Mouse (Mus musculus): ENCODE measurements at regions not wholly inside any gene's neighbourhood (a gene's known extent, or its start where the extent isn't known, plus 50 kb on each side); places are given as distances from the start of the nearest gene placed in this dataset.

DNA sequence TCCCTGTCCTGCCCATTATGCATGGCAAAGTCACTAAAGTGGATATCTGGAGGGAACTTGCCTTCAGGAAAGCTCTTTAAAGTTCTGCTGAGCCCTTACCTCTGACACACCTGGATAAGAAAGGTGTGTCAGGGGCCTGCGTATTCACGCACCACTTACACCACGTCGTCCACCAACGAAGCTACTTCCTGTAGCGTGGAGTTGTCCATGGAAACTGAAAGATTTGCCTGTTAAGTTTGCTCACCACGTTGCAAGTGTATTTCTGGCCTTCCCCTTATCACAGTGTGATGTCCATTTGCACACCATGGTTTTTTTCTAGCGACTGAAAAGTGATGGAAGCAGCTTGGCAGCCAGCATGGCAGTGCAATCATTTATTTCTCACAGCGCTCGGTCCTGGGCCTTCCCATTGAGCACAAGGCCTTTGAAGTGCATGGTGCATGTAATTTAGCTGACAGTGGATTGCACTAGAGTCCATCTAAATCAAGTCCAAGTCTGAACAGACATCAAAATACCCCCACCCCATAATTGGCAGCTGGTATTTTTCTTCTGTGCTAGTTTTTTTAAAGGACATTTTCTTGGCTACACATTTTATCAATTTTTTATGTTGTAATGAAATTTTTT lies 210.3 kb downstream of the Nova1 start:
- no peak for TF ChIP-seq POLR2A (IDR thresholded peaks at IDR 0.05; ENCODE audit: control insufficient read depth, low read depth, low read length)
- Histone ChIP-seq H3K36me3 (ENCODE audit: control insufficient read depth, insufficient read depth, low read length) (no peaks in the 10 kb centered on the region), H3K4me1 (ENCODE audit: control insufficient read depth, insufficient read depth, low read length) (no peaks in the 10 kb centered on the region), H3K27ac (ENCODE audit: control insufficient read depth, insufficient read depth, low read depth, low read length) (no peak overlapping the region), H3K27me3 (ENCODE audit: control insufficient read depth, insufficient read depth, low read length) (no peaks in the 10 kb centered on the region), H3K4me3 (ENCODE audit: control insufficient read depth, low read depth, low read length) (no peak overlapping the region)

DNA sequence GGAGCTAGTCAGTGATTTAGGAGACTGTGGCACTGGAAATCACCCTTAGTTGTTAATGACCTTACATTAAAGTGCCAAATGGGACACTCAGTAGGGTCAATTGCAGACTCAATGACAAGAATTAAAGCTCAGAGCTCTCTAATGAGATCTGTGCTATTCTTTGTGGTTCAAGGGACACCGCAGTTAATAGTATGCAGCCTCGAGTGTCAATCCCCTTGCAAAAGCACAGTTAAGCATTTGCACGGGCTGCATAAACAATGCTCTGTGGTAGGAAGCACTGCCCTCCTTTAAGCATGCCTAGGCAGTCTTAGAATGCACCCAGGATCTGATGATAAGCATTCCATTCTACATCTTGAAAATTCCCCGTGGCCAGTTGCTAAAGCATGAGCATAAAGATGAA lies 221.5 kb downstream of the Nova1 start:
- no peak overlapping the region for H3K4me3 ChIP-seq (ENCODE audit: control insufficient read depth, low read depth, low read length)
- no peaks in the 10 kb centered on the region for H3K4me1 ChIP-seq (ENCODE audit: control insufficient read depth, insufficient read depth, low read length)
- no peaks in the 10 kb centered on the region for H3K36me3 ChIP-seq (ENCODE audit: control insufficient read depth, insufficient read depth, low read length)
- TF ChIP-seq CTCF (IDR thresholded peaks at IDR 0.05; ENCODE audit: control insufficient read depth, insufficient read depth, insufficient replicate concordance, low read depth, low read length) (no peak), POLR2A (IDR thresholded peaks at IDR 0.05; ENCODE audit: control insufficient read depth, low read depth, low read length) (no peak)
- H3K27me3 ChIP-seq (ENCODE audit: control insufficient read depth, insufficient read depth, low read length), result no peaks in the 10 kb centered on the region
- H3K27ac ChIP-seq (ENCODE audit: control insufficient read depth, insufficient read depth, low read depth, low read length), result no peak overlapping the region

GRCm38 (mm10) chr12:46568665-46569064 lies 250.1 kb downstream of the Nova1 start:
- H3K27me3 ChIP-seq (ENCODE audit: control insufficient read depth, insufficient read depth, low read length), result no peaks in the 10 kb centered on the region
- no peaks in the 10 kb centered on the region for H3K36me3 ChIP-seq (ENCODE audit: control insufficient read depth, insufficient read depth, low read length)
- no peak overlapping the region for H3K4me3 ChIP-seq (ENCODE audit: control insufficient read depth, low read depth, low read length)
- TF ChIP-seq CTCF (IDR thresholded peaks at IDR 0.05; ENCODE audit: control insufficient read depth, insufficient read depth, insufficient replicate concordance, low read depth, low read length) (no peak), POLR2A (IDR thresholded peaks at IDR 0.05; ENCODE audit: control insufficient read depth, low read depth, low read length) (no peak)
- H3K4me1 ChIP-seq (ENCODE audit: control insufficient read depth, insufficient read depth, low read length), result no peaks in the 10 kb centered on the region
- H3K27ac ChIP-seq (ENCODE audit: control insufficient read depth, insufficient read depth, low read depth, low read length), result no peak overlapping the region

GRCm38 (mm10) chr12:46566324-46566723 lies 252.4 kb downstream of the Nova1 start:
- no peak overlapping the region for H3K4me3 ChIP-seq (ENCODE audit: control insufficient read depth, low read depth, low read length)
- H3K36me3 ChIP-seq (ENCODE audit: control insufficient read depth, insufficient read depth, low read length), result no peaks in the 10 kb centered on the region
- no peak overlapping the region for H3K27ac ChIP-seq (ENCODE audit: control insufficient read depth, insufficient read depth, low read depth, low read length)
- TF ChIP-seq CTCF (IDR thresholded peaks at IDR 0.05; ENCODE audit: control insufficient read depth, insufficient read depth, insufficient replicate concordance, low read depth, low read length) (no peak), POLR2A (IDR thresholded peaks at IDR 0.05; ENCODE audit: control insufficient read depth, low read depth, low read length) (no peak)
- no peaks in the 10 kb centered on the region for H3K27me3 ChIP-seq (ENCODE audit: control insufficient read depth, insufficient read depth, low read length)
- no peaks in the 10 kb centered on the region for H3K4me1 ChIP-seq (ENCODE audit: control insufficient read depth, insufficient read depth, low read length)

DNA sequence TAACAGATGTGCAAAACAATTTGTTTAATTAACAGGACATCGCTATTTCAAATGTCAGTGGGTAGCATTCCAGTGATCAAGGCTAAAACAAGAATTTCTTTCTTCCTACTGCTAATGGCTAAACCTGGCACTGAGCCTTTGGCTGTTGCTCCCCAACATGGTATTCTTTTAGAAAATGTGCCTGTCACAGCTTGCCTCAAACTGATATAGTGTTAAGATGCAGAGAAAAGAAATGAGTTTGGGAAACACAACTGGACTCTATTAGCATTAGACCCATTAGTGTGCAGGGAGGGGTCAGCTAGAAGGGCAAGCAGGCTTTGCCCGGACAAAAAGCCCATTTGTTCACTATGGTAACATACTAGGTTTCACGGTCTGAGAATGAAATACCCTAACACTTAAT lies 297.8 kb downstream of the Nova1 start:
- TF ChIP-seq POLR2A (IDR thresholded peaks at IDR 0.05; ENCODE audit: control insufficient read depth, low read depth, low read length), result no peak
- TF ChIP-seq CTCF (IDR thresholded peaks at IDR 0.05; ENCODE audit: control insufficient read depth, insufficient read depth, insufficient replicate concordance, low read depth, low read length), result no peak
- no peak overlapping the region for H3K27ac ChIP-seq (ENCODE audit: control insufficient read depth, insufficient read depth, low read depth, low read length)

DNA sequence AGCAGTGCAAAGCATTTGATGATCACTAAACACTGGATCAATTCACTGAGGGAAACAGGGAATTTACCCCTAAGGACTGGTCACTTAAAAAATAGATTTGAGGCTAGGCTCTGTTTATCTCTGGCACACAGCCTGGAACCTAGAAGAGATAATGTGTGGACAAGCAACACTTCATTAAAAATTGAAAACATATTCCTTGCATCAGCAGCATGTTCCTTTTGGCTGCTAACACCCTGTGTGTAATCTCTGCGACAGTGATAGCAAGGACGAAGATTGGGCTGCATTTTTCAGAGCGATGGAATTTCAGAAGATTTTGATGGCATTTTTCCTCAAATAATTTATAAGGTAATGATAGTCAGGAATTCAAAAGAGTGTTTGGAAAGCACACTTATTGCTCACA lies 310.9 kb downstream of the Nova1 start:
- no peaks in the 10 kb centered on the region for H3K27me3 ChIP-seq (ENCODE audit: control insufficient read depth, insufficient read depth, low read length)
- H3K4me3 ChIP-seq (ENCODE audit: control insufficient read depth, low read depth, low read length), result no peak overlapping the region
- no peaks in the 10 kb centered on the region for H3K36me3 ChIP-seq (ENCODE audit: control insufficient read depth, insufficient read depth, low read length)
- H3K27ac ChIP-seq (ENCODE audit: control insufficient read depth, insufficient read depth, low read depth, low read length), result no peak overlapping the region
- no peaks in the 10 kb centered on the region for H3K4me1 ChIP-seq (ENCODE audit: control insufficient read depth, insufficient read depth, low read length)
- TF ChIP-seq POLR2A (IDR thresholded peaks at IDR 0.05; ENCODE audit: control insufficient read depth, low read depth, low read length) (no peak), CTCF (IDR thresholded peaks at IDR 0.05; ENCODE audit: control insufficient read depth, insufficient read depth, insufficient replicate concordance, low read depth, low read length) (no peak)

More for the DNA sequence above, 297.8 kb downstream of the Nova1 start:
- Histone ChIP-seq H3K36me3 (ENCODE audit: control insufficient read depth, insufficient read depth, low read length) (no peaks in the 10 kb centered on the region), H3K27me3 (ENCODE audit: control insufficient read depth, insufficient read depth, low read length) (no peaks in the 10 kb centered on the region), H3K4me3 (ENCODE audit: control insufficient read depth, low read depth, low read length) (no peak overlapping the region), H3K4me1 (ENCODE audit: control insufficient read depth, insufficient read depth, low read length) (no peaks in the 10 kb centered on the region)

DNA sequence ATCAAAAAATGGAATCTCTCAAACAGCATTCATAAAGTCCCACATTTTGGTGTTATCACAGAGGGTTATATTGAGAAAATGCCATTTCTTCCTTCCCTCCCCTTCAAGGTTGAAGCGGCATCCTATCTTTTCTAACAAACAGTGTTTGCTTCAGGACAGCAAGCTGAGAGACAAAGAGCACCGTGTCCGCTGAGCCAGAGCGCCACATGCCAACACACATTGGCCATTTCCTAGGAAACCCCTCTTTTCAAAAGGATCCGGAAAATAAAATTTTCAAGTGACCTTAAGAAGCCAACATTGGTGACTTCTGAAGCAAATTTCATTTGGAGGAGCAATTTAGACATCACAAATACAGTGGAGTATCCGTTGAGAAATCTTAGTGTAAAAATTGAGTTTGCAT lies 326.3 kb downstream of the Nova1 start:
- TF ChIP-seq CTCF (IDR thresholded peaks at IDR 0.05; ENCODE audit: control insufficient read depth, insufficient read depth, insufficient replicate concordance, low read depth, low read length) (no peak), POLR2A (IDR thresholded peaks at IDR 0.05; ENCODE audit: control insufficient read depth, low read depth, low read length) (no peak)
- no peaks in the 10 kb centered on the region for H3K4me1 ChIP-seq (ENCODE audit: control insufficient read depth, insufficient read depth, low read length)
- no peaks in the 10 kb centered on the region for H3K27me3 ChIP-seq (ENCODE audit: control insufficient read depth, insufficient read depth, low read length)
- H3K4me3 ChIP-seq (ENCODE audit: control insufficient read depth, low read depth, low read length), result no peak overlapping the region
- no peaks in the 10 kb centered on the region for H3K36me3 ChIP-seq (ENCODE audit: control insufficient read depth, insufficient read depth, low read length)
- no peak overlapping the region for H3K27ac ChIP-seq (ENCODE audit: control insufficient read depth, insufficient read depth, low read depth, low read length)

- Histone ChIP-seq H3K27me3 (ENCODE audit: control insufficient read depth, insufficient read depth, low read length) (no peaks in the 10 kb centered on the region), H3K27ac (ENCODE audit: control insufficient read depth, insufficient read depth, low read depth, low read length) (no peak overlapping the region), H3K4me1 (ENCODE audit: control insufficient read depth, insufficient read depth, low read length) (no peaks in the 10 kb centered on the region), H3K4me3 (ENCODE audit: control insufficient read depth, low read depth, low read length) (no peak overlapping the region), H3K36me3 (ENCODE audit: control insufficient read depth, insufficient read depth, low read length) (no peaks in the 10 kb centered on the region)
- TF ChIP-seq POLR2A (IDR thresholded peaks at IDR 0.05; ENCODE audit: control insufficient read depth, low read depth, low read length), result no peak
- TF ChIP-seq CTCF (IDR thresholded peaks at IDR 0.05; ENCODE audit: control insufficient read depth, insufficient read depth, insufficient replicate concordance, low read depth, low read length), result no peak
Observed at GRCm38 (mm10) chr12:46450888-46451287, 367.8 kb downstream of the Nova1 start.

Measured in testis, adult 2 months (tissue).